Mouse (Mus musculus): ENCODE measurements around the gene Slc27a2. TPM values are rescaled to one million over a fixed set of nuclear protein-coding genes. Genes with fewer than 3 reads are reported as not detected.
"Not testable (repeated sequence)": the region's sequence is repeated elsewhere in the genome, so short reads cannot be mapped to it uniquely, and the experiment has no call there.

The Slc27a2 gene
- polyA plus RNA-seq, 1 experiment from 2014 or later: 10.8 TPM

GRCm38 (mm10) chr2:126606061-126606687 is 54.0 kb downstream of the Slc27a2 start:
- Histone ChIP-seq H3K4me3 (ENCODE audit: low read depth, low read length) (no peak overlapping the region), H3K9ac (ENCODE audit: low read depth, low read length) (no peak overlapping the region), H3K9me3 (ENCODE audit: control insufficient read depth, low read length) (no peaks in the 10 kb centered on the region), H3K36me3 (ENCODE audit: control insufficient read depth, insufficient read depth, low read length) (no peaks in the 10 kb centered on the region), H3K4me2 (ENCODE audit: low read depth, low read length) (no peak overlapping the region), H3K27ac (replicated peaks; ENCODE audit: low read depth, low read length) (no peak overlapping the region), H3K4me1 (ENCODE audit: control insufficient read depth, insufficient read depth, low read length) (0 out of 2 replicates have a peak, but pooled peaks cover 3% of the 10 kb centered on the region), H3K27me3 (replicated peaks; ENCODE audit: control insufficient read depth, insufficient read depth, low read length) (no peaks in the 10 kb centered on the region)
- DNase-seq (ENCODE audit: low spot score): no peak
- WGBS: 86% methylated on average over 15 of the region's 15 CpGs
- no peak for ATAC-seq (ENCODE audit: low read depth)

GRCm38 (mm10) chr2:126606688-126607062 is 54.5 kb downstream of the Slc27a2 start:
- Histone ChIP-seq H3K4me2 (ENCODE audit: low read depth, low read length) (no peak overlapping the region), H3K9ac (ENCODE audit: low read depth, low read length) (no peak overlapping the region), H3K36me3 (ENCODE audit: control insufficient read depth, insufficient read depth, low read length) (no peaks in the 10 kb centered on the region), H3K9me3 (ENCODE audit: control insufficient read depth, low read length) (no peaks in the 10 kb centered on the region), H3K4me1 (ENCODE audit: control insufficient read depth, insufficient read depth, low read length) (0 out of 2 replicates have a peak, but pooled peaks cover 3% of the 10 kb centered on the region), H3K27me3 (replicated peaks; ENCODE audit: control insufficient read depth, insufficient read depth, low read length) (no peaks in the 10 kb centered on the region), H3K4me3 (ENCODE audit: low read depth, low read length) (no peak overlapping the region), H3K27ac (replicated peaks; ENCODE audit: low read depth, low read length) (no peak overlapping the region)
- 74% methylated on average over 4 of the region's 4 CpGs for WGBS
- DNase-seq (ENCODE audit: low spot score) (no peak), ATAC-seq (ENCODE audit: low read depth) (no peak)

- Histone ChIP-seq H3K9ac (ENCODE audit: low read depth, low read length) (no peak overlapping the region), H3K27ac (replicated peaks; ENCODE audit: low read depth, low read length) (0 out of 2 replicates have a peak overlapping the region, but pooled peaks have one; percentile 4), H3K4me2 (ENCODE audit: low read depth, low read length) (no peak overlapping the region), H3K9me3 (ENCODE audit: control insufficient read depth, low read length) (no peaks in the 10 kb centered on the region), H3K4me1 (ENCODE audit: control insufficient read depth, insufficient read depth, low read length) (0 out of 2 replicates have a peak, but pooled peaks cover 3% of the 10 kb centered on the region), H3K4me3 (ENCODE audit: low read depth, low read length) (no peak overlapping the region), H3K27me3 (replicated peaks; ENCODE audit: control insufficient read depth, insufficient read depth, low read length) (no peaks in the 10 kb centered on the region), H3K36me3 (ENCODE audit: control insufficient read depth, insufficient read depth, low read length) (no peaks in the 10 kb centered on the region)
- WGBS: 54% methylated on average over 10 of the region's 10 CpGs
- ATAC-seq (ENCODE audit: low read depth) (peak; percentile 47; the same call in 1 of the 2 replicates), DNase-seq (ENCODE audit: low spot score) (peak; percentile 82)
These were observed 55.5 kb downstream of the Slc27a2 start for GRCm38 (mm10) chr2:126607553-126608203.

- H3K4me3 ChIP-seq (ENCODE audit: low read depth, low read length); DNase-seq (ENCODE audit: low spot score); ATAC-seq (ENCODE audit: low read depth); H3K27me3 ChIP-seq (replicated peaks; ENCODE audit: control insufficient read depth, insufficient read depth, low read length); H3K4me2 ChIP-seq (ENCODE audit: low read depth, low read length); H3K9ac ChIP-seq (ENCODE audit: low read depth, low read length); H3K4me1 ChIP-seq (ENCODE audit: control insufficient read depth, insufficient read depth, low read length); H3K36me3 ChIP-seq (ENCODE audit: control insufficient read depth, insufficient read depth, low read length); H3K9me3 ChIP-seq (ENCODE audit: control insufficient read depth, low read length); H3K27ac ChIP-seq (replicated peaks; ENCODE audit: low read depth, low read length): not testable (repeated sequence)
- 68% methylated on average over 12 of the region's 12 CpGs for WGBS
These were observed 57.4 kb downstream of the Slc27a2 start for GRCm38 (mm10) chr2:126609600-126609999.

- 86% methylated on average over 3 of the region's 3 CpGs for WGBS
- H3K36me3 ChIP-seq (ENCODE audit: control insufficient read depth, insufficient read depth, low read length): no peaks in the 10 kb centered on the region
- H3K9ac ChIP-seq (ENCODE audit: low read depth, low read length): no peak overlapping the region
- H3K4me2 ChIP-seq (ENCODE audit: low read depth, low read length): no peak overlapping the region
- ATAC-seq (ENCODE audit: low read depth) (no peak), DNase-seq (ENCODE audit: low spot score) (no peak)
- no peaks in the 10 kb centered on the region for H3K9me3 ChIP-seq (ENCODE audit: control insufficient read depth, low read length)
- no peak overlapping the region for H3K4me3 ChIP-seq (ENCODE audit: low read depth, low read length)
- H3K4me1 ChIP-seq (ENCODE audit: control insufficient read depth, insufficient read depth, low read length): no peaks in the 10 kb centered on the region
- no peak overlapping the region for H3K27ac ChIP-seq (replicated peaks; ENCODE audit: low read depth, low read length)
- no peaks in the 10 kb centered on the region for H3K27me3 ChIP-seq (replicated peaks; ENCODE audit: control insufficient read depth, insufficient read depth, low read length)
These were observed 63.1 kb downstream of the Slc27a2 start for GRCm38 (mm10) chr2:126615355-126615754.

GRCm38 (mm10) chr2:126618470-126619179 is 66.4 kb downstream of the Slc27a2 start:
- 29% methylated on average over 8 of the region's 8 CpGs for WGBS
- no peaks in the 10 kb centered on the region for H3K4me1 ChIP-seq (ENCODE audit: control insufficient read depth, insufficient read depth, low read length)
- no peak overlapping the region for H3K4me3 ChIP-seq (ENCODE audit: low read depth, low read length)
- DNase-seq (ENCODE audit: low spot score) (no peak), ATAC-seq (ENCODE audit: low read depth) (peak; percentile 63; the same call in 1 of the 2 replicates)
- no peak overlapping the region for H3K4me2 ChIP-seq (ENCODE audit: low read depth, low read length)
- no peaks in the 10 kb centered on the region for H3K36me3 ChIP-seq (ENCODE audit: control insufficient read depth, insufficient read depth, low read length)
- no peaks in the 10 kb centered on the region for H3K9me3 ChIP-seq (ENCODE audit: control insufficient read depth, low read length)
- H3K27me3 ChIP-seq (replicated peaks; ENCODE audit: control insufficient read depth, insufficient read depth, low read length): no peaks in the 10 kb centered on the region
- H3K27ac ChIP-seq (replicated peaks; ENCODE audit: low read depth, low read length): no peak overlapping the region
- no peak overlapping the region for H3K9ac ChIP-seq (ENCODE audit: low read depth, low read length)

- Histone ChIP-seq H3K4me3 (ENCODE audit: low read depth, low read length) (no peak within 1 kb of the TSS), H3K27ac (replicated peaks; ENCODE audit: low read depth, low read length) (no peak within 1 kb of the TSS), H3K4me1 (ENCODE audit: control insufficient read depth, insufficient read depth, low read length) (no peaks in the 10 kb centered on the region), H3K27me3 (replicated peaks; ENCODE audit: control insufficient read depth, insufficient read depth, low read length) (no peaks in the 10 kb centered on the region), H3K9ac (ENCODE audit: low read depth, low read length) (no peak within 1 kb of the TSS), H3K9me3 (ENCODE audit: control insufficient read depth, low read length) (no peaks in the 10 kb centered on the region), H3K36me3 (ENCODE audit: control insufficient read depth, insufficient read depth, low read length) (no peaks in the 10 kb centered on the region), H3K4me2 (ENCODE audit: low read depth, low read length) (no peak within 1 kb of the TSS)
- ATAC-seq (ENCODE audit: low read depth): no peak
- 76% methylated on average over 14 of the region's 14 CpGs for WGBS
- no peak for DNase-seq (ENCODE audit: low spot score)
These were observed 67.1 kb downstream of the Slc27a2 start, which contains the start of gene Hdc for GRCm38 (mm10) chr2:126619249-126619704. Gene Hdc (minus strand): TSS chr2:126619299.

- Histone ChIP-seq H3K9ac (ENCODE audit: low read depth, low read length) (no peak overlapping the region), H3K4me3 (ENCODE audit: low read depth, low read length) (no peak overlapping the region), H3K4me1 (ENCODE audit: control insufficient read depth, insufficient read depth, low read length) (no peaks in the 10 kb centered on the region), H3K27me3 (replicated peaks; ENCODE audit: control insufficient read depth, insufficient read depth, low read length) (no peaks in the 10 kb centered on the region), H3K4me2 (ENCODE audit: low read depth, low read length) (no peak overlapping the region), H3K36me3 (ENCODE audit: control insufficient read depth, insufficient read depth, low read length) (no peaks in the 10 kb centered on the region), H3K27ac (replicated peaks; ENCODE audit: low read depth, low read length) (no peak overlapping the region), H3K9me3 (ENCODE audit: control insufficient read depth, low read length) (no peaks in the 10 kb centered on the region)
- ATAC-seq (ENCODE audit: low read depth) (no peak), DNase-seq (ENCODE audit: low spot score) (no peak)
- 92% methylated on average over 2 of the region's 2 CpGs for WGBS
These were observed 70.2 kb downstream of the Slc27a2 start for GRCm38 (mm10) chr2:126622455-126622854.
